Mouse (Mus musculus) left cerebral cortex, postnatal 36 days (tissue): ENCODE measurements at regions not wholly inside any gene's neighbourhood (a gene's known extent, or its start where the extent isn't known, plus 50 kb on each side); places are given as distances from the start of the nearest gene placed in this dataset.

Source experiments
- DNase-seq, 2 experiments: peaks; one replicate each; pipeline ENCODE4 v3.0.0; 2021 to 2022; ENCODE audit warnings: low spot score in 2 of 2, mixed read lengths in 1 of 2
- intact Hi-C: fragments of 180-260 bp; cut with DNase I; formaldehyde crosslinking; loops from one replicate; pipeline ENCODE4 v1.15.1; 2025

DNA sequence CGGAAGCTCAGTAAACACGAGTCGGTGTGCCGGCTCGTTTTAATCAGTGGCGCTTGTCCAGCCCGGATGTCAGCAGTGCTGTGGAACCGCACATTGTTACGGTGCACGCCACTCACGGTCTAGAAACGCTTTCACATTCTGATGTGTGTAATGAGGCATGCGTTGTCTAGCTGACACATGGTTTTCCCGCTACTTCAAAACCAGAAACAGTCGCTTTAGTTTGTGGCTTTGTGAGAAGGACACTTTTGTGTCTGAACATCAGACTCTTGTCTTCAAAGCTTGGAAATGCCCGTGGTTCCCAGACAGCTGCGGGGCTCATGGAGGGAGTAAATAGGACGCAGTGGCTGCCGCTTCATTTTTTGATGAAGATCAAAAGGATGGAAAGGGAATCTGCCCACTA, 77.0 kb upstream of the Lgr5 start:
- intact Hi-C loops, result no loop called here
- DNase-seq, result peak in 1 of 2 experiments; percentile 5

DNA sequence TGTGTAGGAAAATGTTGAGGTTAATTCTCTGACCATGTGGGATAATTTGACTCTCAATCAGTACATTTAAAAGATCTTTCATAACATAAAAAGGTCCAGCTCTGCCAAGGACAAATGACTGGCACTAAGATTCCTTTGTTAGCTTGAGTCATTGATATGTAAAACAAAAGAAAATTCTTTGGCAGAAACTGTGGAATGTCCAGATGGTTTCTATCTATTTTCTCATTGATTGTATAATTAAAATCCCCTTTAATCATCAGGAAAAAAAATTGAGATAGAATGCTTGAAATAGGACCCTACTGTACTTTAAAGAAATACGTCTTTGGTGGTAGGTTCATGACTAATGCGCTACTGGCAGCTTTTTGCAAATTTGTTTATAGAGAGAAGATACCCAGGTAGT, 89.1 kb upstream of the Lgr5 start:
- intact Hi-C loops, result no loop called here
- no peak for DNase-seq

DNA sequence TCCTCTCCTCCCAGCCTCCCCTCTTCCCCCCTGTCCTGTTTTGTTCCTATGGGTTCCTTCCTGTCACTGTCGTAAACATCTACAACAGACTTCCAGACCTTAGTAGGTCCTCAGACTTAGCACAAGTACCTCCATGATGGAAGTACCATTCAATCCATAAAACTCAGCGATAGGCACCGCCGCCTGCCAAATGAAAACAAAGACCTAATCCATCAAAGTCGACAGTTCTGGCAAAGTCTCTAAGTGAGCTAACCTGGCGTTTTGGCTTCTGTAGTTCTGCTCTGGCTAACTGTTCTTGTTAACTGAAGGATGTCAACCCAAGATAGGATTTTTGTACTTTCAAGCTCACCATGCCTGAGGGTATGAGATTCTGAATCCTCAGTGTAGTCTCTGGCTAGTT, 93.5 kb upstream of the Lgr5 start:
- DNase-seq, result no peak
- intact Hi-C loops, result no loop called here

DNA sequence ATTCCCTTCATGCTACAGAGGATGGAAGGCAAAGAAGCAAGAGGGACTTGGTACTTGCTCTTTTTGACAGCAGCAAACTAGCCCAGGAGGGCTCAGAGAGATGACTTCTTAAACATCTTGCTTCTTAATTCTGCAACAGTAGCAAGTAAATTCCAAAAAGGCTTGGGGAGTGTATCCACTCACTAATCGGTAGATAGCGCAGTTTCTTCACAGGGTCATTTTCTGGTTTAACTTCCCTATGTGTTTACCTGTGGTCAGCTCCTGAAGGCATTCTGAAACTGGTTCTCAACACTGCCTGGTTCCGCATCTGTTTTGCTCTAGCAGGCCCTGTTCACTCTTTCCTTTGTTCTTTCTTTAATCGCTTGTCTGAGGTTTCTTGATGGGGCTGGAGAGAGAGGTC, 104.4 kb upstream of the Lgr5 start:
- no peak for DNase-seq
- intact Hi-C loops, result no loop called here

DNA sequence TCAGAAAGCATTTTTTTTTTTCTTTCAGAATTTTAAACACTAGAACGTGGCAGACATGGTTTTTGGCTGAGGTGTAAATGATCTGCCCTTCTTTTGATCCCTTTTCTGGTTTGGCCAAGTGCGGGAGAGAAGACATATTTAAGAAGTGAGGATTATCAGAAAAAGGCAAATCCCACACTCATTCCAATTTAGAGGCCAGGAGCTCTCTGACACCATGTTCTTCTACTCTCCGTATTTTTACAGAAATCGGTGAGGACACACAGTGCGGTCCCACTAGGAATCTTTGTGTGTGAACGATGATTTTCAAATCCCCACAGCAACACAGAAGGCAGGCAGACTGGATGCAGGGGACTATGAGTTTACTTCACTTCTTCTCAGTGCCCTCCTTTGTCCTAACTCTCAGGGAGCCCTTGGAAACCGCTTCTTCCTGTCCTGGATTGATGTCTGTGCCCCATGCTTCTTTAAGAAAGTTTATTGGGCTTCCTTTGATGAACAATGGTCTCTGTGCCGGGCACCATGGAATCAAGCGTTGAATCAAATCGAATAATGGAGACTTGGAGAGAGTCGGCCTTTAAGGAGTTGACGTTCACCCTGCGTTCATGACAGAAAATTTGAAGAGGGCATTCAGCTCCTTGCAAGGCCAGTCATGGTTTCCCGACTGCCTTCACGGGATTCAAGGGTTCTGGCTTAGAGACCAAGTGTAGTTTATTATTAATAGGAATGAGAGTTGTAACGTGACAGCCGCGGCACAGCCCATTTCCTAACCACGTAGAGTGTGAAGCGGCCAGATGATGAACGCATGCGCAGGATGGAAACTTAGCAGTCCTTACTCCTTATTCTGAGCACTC, 106.6 kb upstream of the Lgr5 start:
- intact Hi-C loops, result no loop called here
- no peak for DNase-seq

DNA sequence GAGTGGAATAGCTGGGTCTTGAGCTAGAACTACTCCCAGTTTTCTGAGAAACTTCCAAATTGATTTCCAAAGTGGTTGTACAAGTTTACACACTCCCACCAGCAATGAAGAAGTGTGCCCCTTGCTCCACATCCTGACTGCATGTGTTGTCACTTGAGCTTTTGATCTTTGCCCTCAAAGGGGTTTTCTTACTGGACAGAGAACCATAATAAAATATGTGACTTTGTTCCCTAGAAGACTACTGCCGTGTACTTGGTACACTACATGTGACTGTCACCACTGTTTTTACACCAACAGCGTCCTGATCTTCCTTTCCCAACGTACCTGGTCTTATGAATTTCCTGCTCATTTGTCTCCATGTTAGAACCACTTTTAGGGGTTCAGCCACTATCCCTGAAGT, 114.3 kb upstream of the Tspan8 start:
- DNase-seq, result no peak
- intact Hi-C loops, result no loop called here

DNA sequence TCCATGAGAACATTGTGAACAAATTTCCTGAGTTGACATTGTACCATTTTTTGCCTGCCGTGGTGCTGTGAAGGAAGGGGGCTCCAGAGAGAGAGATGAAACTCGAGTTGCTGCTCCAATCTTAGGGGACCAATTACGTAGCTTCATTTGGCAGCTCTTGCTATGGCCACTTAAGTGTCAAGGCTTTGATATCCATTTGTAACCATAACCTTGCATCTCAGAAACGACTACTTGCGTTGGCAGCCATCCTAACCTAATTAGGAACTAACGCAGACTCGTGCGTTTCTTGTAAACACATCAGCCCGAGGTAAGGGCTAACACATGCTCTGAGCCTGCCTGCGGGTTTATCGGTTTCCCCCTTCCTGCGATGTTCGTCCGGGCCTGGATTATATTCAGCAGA, 108.0 kb upstream of the Tspan8 start:
- intact Hi-C loops, result no loop called here
- DNase-seq, result no peak

DNA sequence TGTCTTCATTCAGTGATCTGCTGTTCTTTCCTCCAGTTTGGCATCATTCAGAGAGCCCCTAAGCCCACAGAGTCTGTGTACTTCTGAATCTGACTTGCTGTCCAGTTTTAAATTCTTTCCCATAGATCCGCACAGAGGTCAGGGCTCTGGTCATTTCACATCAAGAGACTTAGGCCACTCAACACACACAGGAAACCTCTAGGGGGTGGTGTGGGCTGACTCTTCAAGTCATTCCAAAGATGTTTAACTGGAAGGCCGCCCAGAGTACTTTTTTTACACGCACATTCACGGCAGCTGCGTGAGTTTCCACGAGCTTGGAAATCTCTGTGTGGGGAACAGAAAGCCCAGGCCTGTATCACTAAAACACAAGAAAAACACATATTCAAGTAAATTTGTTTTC, 102.7 kb upstream of the Tspan8 start:
- DNase-seq, result no peak
- intact Hi-C loops, result no loop called here

DNA sequence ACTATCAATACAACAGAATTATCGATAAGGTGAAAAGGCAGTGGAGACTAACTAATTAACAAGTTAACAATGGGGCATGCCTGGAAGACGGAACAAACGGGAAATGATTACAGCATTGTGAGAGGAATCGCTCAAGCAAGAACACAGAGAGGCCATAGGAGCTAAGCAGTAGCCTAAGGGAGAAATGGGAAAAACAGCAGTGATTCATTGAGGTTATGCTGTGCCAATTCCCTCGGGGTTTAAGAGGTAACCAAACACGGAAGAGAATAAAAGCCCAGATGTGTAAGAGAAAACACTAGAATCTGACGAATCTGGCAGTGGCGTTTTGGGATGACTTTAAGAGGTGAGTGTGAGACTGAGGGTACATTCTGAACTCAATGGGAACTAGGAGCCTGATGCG, 100.5 kb upstream of the Tspan8 start:
- intact Hi-C loops, result no loop called here

DNA sequence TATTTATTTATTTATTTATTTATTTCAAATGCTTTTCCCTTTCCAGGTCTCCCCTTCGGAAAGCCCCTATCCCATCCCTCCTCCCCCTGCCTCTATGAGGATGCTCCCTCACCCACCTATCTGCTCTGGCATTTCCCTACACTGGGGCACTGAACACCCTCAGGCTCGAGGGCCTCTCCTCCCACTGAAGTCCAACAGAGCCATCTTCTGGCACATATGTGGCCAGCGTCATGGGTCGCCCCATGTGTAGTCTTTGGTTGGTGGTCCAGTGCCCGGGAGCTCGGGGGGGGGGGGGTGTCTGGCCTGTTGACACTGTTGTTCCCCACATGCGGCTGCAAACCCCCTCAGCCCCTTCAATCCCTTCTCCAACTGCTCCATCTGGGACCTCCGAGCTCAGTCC, 99.6 kb upstream of the Tspan8 start:
- intact Hi-C loops, result no loop called here
- DNase-seq, result no peak

More for the DNA sequence above, 100.5 kb upstream of the Tspan8 start:
- no peak for DNase-seq

DNA sequence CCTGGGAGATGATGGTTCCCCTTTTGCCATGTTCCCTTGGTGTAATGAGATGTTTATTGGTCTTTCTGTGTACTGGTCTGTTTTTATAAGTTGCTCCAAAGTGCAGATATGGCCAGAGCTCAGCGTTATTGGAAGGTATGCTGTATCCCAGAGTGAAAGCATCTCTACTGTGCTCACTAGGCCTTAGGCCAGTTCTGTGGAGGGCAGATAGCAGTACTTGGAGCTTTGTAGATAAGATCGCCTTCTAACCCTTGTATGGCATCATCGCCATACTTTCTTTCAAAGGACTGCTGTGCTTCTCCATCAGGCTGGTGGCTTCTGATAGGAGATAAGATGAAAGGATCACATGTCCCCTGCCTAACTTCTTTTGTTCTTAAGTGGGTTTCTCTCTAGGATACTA, 94.0 kb upstream of the Tspan8 start:
- DNase-seq, result no peak
- intact Hi-C loops, result no loop called here

DNA sequence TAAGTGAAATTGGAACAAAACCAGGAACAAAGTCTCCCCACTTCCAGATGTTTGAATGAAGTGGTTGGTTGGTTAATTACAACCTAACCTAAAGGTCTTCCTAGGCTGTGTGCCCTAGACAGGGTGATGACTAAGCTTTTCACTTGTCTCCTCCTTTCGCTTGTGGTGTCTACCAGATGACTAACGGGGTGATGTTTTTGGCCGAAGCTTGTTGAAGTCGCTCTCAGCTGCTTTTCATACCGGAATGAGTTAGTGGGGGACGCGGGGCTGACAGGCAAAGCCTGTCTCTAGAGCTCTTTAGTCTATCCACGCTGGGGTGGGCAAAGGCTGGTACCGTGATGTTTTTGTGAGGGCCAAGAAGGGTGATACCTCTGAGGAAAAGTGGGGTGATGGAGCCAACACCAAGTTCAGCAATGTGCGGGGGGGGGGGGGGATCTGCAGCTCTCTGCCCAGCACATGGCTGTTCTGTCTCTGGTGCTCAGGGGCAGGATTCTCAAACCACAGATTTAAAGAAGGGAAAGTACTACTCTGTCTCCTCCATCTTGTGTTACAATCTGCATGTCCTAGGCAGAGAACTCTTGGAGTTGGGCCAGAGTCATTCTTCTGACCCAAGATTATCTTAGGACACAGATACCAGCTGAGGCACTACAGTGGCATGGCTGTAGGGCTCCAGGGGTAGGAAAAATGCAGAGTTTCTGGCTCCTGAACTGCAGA, 73.8 kb upstream of the Tspan8 start:
- no peak for DNase-seq
- intact Hi-C loops, result no loop called here

DNA sequence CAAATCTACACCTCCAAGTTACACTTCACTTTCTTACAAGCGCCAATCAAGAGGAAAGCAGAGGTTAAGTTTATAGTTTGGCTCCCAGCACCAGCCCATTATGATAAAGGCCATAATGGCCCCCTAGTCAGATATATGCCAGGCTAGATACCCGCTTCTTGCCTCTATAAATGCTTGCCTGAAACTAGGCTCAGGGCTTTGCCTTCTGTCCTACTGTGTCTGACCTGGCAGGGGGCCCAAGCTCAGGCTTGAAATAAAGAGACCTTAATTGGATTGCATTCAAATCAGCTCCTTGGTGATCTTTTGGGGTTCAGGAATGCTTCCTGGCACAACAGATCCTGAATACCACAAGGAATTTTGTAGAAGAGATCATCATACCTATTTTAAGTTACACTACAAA, 66.8 kb upstream of the Tspan8 start:
- no peak for DNase-seq
- intact Hi-C loops, result no loop called here

DNA sequence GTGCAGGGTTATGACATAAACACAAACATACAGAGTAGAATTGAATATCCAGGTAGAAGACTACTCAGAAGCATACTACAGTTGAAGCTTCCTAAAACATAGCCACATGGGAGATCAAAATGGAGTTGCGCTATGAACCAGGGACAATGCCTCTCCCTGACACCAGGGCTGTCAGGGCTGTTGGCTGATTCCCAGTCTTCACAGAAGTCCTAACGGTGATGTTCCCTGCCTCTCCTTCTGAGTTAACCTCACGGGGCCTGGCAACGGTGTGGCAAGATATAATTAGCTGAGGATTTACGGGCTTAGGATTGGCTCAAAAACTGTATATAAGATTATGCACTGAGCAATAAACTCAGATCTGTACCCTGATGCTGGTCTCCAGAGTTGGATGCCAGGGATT, 66.4 kb upstream of the Tspan8 start:
- intact Hi-C loops, result no loop called here
- DNase-seq, result no peak

DNA sequence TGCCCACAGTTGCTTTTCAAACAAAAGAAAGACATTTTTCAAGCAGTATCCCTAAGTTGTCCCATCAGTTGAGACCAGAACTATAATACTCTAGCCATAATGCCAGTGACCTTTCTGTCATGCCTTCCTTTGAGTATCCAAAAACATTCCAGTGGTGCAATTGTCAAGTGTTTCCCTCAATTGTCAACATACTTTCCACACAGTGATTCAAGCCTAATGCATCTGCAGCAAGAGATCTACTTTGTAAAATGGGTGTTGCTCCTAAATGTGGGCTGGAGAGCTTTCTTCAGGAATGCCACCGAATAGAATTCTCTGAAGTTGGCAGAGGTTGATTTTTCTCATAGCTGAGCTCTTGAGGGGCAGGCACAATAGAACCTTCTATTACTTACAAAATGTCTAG, 58.0 kb upstream of the Tspan8 start:
- intact Hi-C loops, result no loop called here
- no peak for DNase-seq
